Mouse (Mus musculus) limb, embryonic 12.5 days (tissue): ENCODE data around the gene Tmem150c. TPM values are rescaled to one million over a fixed set of nuclear protein-coding genes. Genes with fewer than 3 reads are reported as not detected.

ENCODE experiments used
- ATAC-seq: fragments of 200-750 bp; cut with Nextera tagmentation; 2 replicates; pipeline ENCODE4 v1.8.0; 2017; ENCODE audit warnings: low read depth, moderate TSS enrichment; ENCODE audit not compliant: insufficient number of reproducible peaks, insufficient read depth, low FRiP score, low TSS enrichment
- H3K27ac ChIP-seq: fragments of 300-500 bp; sonication (generic); 2 replicates; pipeline ENCODE4 v1.5.1; 2016; ENCODE audit warnings: mild to moderate bottlenecking, moderate library complexity
- H3K27me3 ChIP-seq: fragments of 300-500 bp; sonication (generic); 2 replicates; pipeline ENCODE4 v1.6.1; 2016; ENCODE audit warnings: mild to moderate bottlenecking, moderate library complexity
- H3K36me3 ChIP-seq: fragments of 300-500 bp; sonication (generic); 2 replicates; pipeline ENCODE4 v1.6.1; 2016; ENCODE audit warnings: mild to moderate bottlenecking, moderate library complexity
- H3K4me1 ChIP-seq: fragments of 300-500 bp; sonication (generic); replicated peaks from 2 replicates; pipeline ENCODE4 v1.6.1; 2016
- H3K4me2 ChIP-seq: fragments of 300-500 bp; sonication (generic); 2 replicates; pipeline ENCODE4 v1.6.1; 2016; ENCODE audit warnings: mild to moderate bottlenecking, moderate library complexity
- H3K4me3 ChIP-seq: fragments of 300-500 bp; sonication (generic); replicated peaks from 2 replicates; pipeline ENCODE4 v1.5.1; 2016; ENCODE audit warnings: mild to moderate bottlenecking
- H3K9ac ChIP-seq: fragments of 300-500 bp; sonication (generic); replicated peaks from 2 replicates; pipeline ENCODE4 v1.6.1; 2016; ENCODE audit warnings: mild to moderate bottlenecking, moderate library complexity
- H3K9me3 ChIP-seq: fragments of 300-500 bp; sonication (generic); 2 replicates; pipeline ENCODE4 v1.6.1; 2016; ENCODE audit warnings: mild to moderate bottlenecking, moderate library complexity
- WGBS: fragments of 180-500 bp; shearing (Covaris S2); methylation state at CpG from one replicate; pipeline ENCODE4 v1.1.7; 2016; 5-methylcytosine and 5-hydroxymethylcytosine counted together
- polyA plus RNA-seq: library from polyadenylated mRNA; unstranded; fragments of >200 nt; fragmentation: Nextera tagmentation; extraction: Ambion mirVana; gene quantifications from 2 replicates; pipeline ENCODE4 v1.2.1, GENCODE M21; 2016

Tmem150c gene
- polyA plus RNA-seq: 2.4 and 2.9 TPM in 2 replicates

DNA sequence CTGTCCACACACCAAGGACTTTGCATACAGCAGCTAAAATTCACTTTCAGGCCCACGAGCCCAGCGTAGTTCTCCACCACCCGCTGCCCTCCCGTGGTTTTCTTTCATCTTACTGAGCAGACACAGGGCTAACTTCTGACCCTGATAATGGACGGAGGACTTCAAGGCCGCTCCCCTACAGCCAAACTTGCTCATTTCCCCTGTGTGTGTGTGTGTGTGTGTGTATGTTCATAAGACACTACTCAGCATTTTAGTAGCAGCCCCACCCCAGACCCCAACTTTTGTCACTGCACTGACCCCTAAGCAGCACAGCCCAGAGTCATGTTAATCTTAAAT, at the start of gene Tmem150c:
Gene Tmem150c (minus strand): TSS at position 171 of the 336 bp plus-strand sequence.
- Histone ChIP-seq H3K9me3 (no peaks in the 10 kb centered on the region), H3K27ac (no peak within 1 kb of the TSS), H3K4me2 (peak within 1 kb of the TSS; percentile 99), H3K4me1 (peaks cover 10% of the 10 kb centered on the region), H3K9ac (peak within 1 kb of the TSS; percentile 78), H3K36me3 (no peaks in the 10 kb centered on the region), H3K27me3 (peaks cover 47% of the 10 kb centered on the region), H3K4me3 (peak within 1 kb of the TSS; percentile 83)
- no peak for ATAC-seq
- 8% methylated on average over 6 of the region's 6 CpGs for WGBS

DNA sequence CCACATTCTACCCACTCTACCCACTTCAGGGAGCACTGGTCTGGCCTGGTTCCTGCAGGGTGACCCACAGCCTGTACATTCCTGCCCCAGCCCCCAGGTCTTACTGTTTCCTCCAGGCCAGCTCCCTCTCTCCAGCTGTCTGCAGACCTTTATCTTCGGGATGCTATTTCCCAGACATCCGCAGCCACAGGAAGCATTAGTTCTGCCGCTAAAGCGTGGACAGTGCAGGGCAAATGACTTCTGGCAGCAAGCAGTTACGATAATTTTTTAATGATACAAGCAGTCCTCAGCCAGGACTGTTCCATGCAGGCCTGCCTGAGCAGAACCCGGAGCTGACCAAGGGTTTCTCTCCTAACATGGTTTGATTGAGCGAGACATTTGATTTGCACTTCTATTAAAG, 49.5 kb upstream of the Tmem150c start:
- Histone ChIP-seq H3K36me3 (no peaks in the 10 kb centered on the region), H3K27me3 (no peaks in the 10 kb centered on the region), H3K9me3 (no peaks in the 10 kb centered on the region), H3K4me3 (no peak overlapping the region), H3K27ac (no peak overlapping the region), H3K4me1 (no peaks in the 10 kb centered on the region), H3K4me2 (no peak overlapping the region), H3K9ac (no peak overlapping the region)
- ATAC-seq: no peak
- WGBS: 77% methylated on average over 7 of the region's 7 CpGs

DNA sequence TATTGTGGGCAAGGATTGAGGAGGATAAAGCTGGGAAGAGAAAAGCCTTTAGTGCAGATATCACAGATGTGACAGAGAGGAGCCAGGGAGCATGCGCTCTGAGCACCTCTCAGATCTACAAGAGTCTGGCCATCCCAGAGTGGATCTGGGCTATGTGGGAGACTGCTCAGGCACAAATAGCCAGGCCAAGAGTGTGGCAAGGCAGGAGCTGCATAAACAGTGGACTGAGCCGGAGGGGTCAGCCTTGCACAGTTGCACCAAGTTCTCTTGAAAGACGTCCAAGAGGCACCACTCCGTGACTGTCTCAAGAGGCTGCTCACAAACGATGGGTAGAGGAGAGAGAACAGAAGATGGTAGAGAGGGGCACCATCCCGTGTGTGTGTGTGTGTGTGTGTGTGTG, 47.1 kb upstream of the Tmem150c start:
- Histone ChIP-seq H3K9ac (no peak overlapping the region), H3K9me3 (no peaks in the 10 kb centered on the region), H3K27me3 (no peaks in the 10 kb centered on the region), H3K36me3 (no peaks in the 10 kb centered on the region), H3K4me1 (no peaks in the 10 kb centered on the region), H3K4me2 (no peak overlapping the region), H3K4me3 (no peak overlapping the region), H3K27ac (no peak overlapping the region)
- WGBS: 73% methylated on average over 6 of the region's 6 CpGs
- ATAC-seq: no peak

DNA sequence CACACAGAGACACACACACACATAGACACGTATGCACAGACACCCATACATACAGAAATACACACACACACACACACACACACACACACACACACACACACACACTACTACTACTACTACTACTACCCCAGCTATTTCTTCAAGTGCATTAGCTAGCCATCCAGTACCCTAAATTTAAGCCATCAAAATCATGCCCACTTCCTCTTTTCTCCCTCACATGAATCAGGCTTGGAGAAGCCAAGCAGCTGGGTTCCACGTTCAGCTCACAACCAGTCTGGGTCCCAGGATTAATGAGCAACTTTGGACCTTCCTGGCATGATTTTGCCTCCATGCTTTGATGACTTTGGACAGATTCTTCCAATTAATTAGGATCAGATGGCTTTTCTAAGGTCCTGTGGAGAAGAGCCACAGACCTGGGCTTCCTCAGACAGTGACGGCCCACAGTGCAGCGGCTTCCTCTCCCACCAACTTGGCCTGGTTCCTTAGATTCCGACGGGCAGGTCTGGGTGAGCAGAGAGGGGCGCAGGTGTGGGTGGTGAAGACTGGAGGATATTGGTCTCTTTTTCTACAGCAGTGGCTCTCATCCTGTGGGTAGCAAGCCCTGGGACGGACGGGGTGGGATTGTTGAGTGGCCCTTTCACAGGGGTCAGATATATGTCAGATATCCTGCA, 46.0 kb upstream of the Tmem150c start:
- H3K4me3 ChIP-seq: no peak overlapping the region
- H3K9me3 ChIP-seq: no peaks in the 10 kb centered on the region
- H3K4me1 ChIP-seq: no peaks in the 10 kb centered on the region
- H3K4me2 ChIP-seq: no peak overlapping the region
- 81% methylated on average over 9 of the region's 9 CpGs for WGBS
- no peaks in the 10 kb centered on the region for H3K36me3 ChIP-seq
- H3K9ac ChIP-seq: no peak overlapping the region
- no peak for ATAC-seq
- H3K27me3 ChIP-seq: no peaks in the 10 kb centered on the region
- no peak overlapping the region for H3K27ac ChIP-seq

DNA sequence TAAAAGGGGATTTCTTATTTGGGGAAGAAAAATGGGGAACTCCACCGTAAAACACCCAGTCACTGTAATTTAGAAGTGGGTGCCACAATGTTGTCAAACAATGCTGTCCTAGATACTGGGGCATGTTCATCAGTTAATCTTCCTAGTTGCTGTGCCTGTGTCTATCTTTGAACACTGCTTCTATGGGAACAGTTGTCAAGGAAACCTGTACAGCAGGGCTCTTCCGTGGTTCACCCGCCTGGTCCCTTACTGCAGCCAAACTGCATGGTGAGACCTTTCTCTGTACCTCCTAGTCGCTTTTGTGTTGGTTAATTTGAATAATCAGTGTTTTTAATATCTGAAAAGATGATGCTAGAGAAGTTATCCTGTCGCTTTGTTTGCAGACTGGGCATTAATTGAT, 41.2 kb upstream of the Tmem150c start:
- no peak for ATAC-seq
- H3K27me3 ChIP-seq: no peaks in the 10 kb centered on the region

DNA sequence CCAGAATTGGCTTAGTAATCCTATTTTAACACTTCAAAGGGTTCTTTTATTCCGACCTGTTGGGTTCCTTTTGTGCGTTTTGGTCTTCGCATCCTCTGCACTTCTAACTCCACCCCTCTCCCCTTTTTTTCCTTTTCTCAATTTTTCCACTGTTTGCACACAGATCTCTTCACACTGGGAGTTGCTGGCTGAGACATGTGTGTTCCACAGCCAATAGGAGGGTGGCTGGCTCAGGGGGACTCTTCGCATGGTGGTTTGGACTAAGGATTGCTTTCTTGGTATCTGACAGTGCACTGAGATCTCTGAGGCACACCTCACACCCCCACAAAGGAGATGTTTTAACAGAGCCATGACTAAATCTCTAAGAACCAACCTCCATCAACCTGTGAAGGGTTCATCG, 40.7 kb upstream of the Tmem150c start:
- H3K4me2 ChIP-seq: no peak overlapping the region
- H3K36me3 ChIP-seq: no peaks in the 10 kb centered on the region
- WGBS: 73% methylated on average over 5 of the region's 5 CpGs
- no peak overlapping the region for H3K4me3 ChIP-seq
- no peak overlapping the region for H3K9ac ChIP-seq
- no peak for ATAC-seq
- no peak overlapping the region for H3K27ac ChIP-seq
- no peaks in the 10 kb centered on the region for H3K27me3 ChIP-seq
- no peaks in the 10 kb centered on the region for H3K9me3 ChIP-seq
- H3K4me1 ChIP-seq: peaks cover 14% of the 10 kb centered on the region

More for the DNA sequence above, 41.2 kb upstream of the Tmem150c start:
- Histone ChIP-seq H3K36me3 (no peaks in the 10 kb centered on the region), H3K4me3 (no peak overlapping the region), H3K27ac (no peak overlapping the region), H3K4me2 (no peak overlapping the region), H3K9ac (no peak overlapping the region), H3K4me1 (peaks cover 14% of the 10 kb centered on the region), H3K9me3 (no peaks in the 10 kb centered on the region)
- 72% methylated on average over 5 of the region's 5 CpGs for WGBS

DNA sequence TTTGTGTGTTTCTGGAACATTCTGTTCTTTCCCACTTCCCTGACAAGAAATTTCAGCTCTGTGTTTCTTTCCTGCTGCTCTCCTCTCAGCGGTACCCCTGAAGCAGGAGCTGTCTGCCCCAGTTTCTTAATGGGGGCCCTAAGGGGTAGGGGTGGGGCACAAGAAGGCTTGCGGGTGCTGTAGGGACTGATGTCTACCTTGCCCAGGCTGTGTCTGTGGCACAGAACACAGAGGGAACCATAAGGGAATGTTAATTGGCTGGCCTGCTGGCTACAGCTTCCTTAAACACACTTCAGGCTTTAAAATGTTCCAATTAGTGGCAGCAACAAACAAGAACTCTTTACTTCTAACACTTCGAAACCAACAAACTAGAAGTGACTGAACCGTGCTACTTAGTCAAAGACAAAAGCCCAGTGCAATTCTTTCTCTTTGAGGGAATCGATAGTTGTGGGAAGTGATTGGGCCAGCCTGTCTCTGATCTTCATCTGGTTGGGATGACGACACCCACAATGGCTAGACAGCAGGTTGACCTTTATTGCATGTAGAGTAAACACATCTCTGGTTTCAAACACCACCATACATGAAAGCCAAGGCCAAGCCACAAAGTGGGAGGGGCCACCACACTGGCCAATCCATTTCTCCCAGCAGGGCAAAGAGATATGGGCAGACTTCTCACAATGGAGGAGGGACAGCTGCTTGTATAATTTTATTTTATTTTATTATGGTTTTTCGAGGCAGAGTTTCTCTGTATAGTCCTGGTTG, 39.7 kb upstream of the Tmem150c start:
- Histone ChIP-seq H3K4me2 (no peak overlapping the region), H3K4me1 (peaks cover 14% of the 10 kb centered on the region), H3K9me3 (no peaks in the 10 kb centered on the region), H3K4me3 (no peak overlapping the region), H3K27me3 (no peaks in the 10 kb centered on the region), H3K9ac (no peak overlapping the region), H3K27ac (no peak overlapping the region; the same call in 1 of the 2 replicates), H3K36me3 (no peaks in the 10 kb centered on the region)
- 42% methylated on average over 7 of the region's 7 CpGs for WGBS
- no peak for ATAC-seq

DNA sequence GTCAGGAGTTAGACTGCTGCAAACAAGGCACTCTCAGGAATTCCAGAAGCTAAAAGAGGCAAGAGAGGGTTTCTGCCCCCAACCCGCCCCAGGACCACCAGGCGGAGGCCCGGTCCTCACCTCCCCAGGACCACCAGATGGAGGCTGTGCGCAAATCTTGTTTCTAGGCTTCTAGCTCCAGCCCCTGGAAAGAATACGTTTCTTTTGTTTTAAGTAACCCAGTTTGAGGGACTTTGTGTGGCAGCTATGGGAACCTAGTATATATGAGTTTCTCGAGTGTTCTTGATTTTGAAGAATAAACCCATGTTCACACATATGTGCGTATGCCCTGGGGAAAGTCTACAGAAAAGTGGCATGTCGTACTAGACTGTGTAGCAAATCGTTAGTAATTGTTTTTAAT, 37.9 kb upstream of the Tmem150c start:
- H3K9ac ChIP-seq: no peak overlapping the region
- ATAC-seq: no peak

DNA sequence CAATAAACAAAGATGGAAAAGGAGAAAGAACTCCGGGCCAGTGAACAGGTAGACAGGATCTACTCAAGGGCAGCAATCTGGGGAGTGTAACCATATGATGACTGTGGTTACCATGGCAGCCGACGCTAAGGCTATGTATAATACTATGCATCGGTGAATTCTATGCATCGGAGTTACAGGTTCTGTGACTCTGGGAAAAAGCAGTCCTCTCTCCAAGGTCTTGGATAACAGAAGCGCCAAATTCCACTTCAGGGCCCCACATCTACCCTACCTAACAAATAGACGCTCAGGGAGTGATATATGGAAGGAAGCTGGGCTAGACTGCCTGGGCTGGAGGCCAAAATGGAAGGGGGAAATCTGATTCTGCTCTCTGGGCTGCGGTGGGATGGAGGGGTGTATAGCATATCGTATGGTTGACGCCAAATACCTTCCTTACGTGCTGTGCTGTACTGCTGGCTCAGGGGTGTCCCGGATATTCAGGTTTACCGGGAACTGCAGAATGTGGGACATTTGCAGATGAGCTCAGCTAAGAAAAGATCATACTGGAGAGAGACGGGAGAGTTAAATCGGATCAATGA, 37.3 kb upstream of the Tmem150c start:
- peak; percentile 79; the same call in 1 of the 2 replicates for ATAC-seq

More for the DNA sequence above, 37.9 kb upstream of the Tmem150c start:
- whole genome bisulfite sequencing: 71% methylated on average over 9 of the region's 9 CpGs
- H3K36me3 ChIP-seq: no peaks in the 10 kb centered on the region
- H3K27ac ChIP-seq: 0 out of 2 replicates have a peak overlapping the region, but pooled peaks have one; percentile 50
- H3K4me3 ChIP-seq: no peak overlapping the region
- H3K4me1 ChIP-seq: peaks cover 14% of the 10 kb centered on the region
- peak overlapping the region; percentile 26; the same call in 1 of the 2 replicates for H3K4me2 ChIP-seq
- H3K27me3 ChIP-seq: no peaks in the 10 kb centered on the region
- H3K9me3 ChIP-seq: no peaks in the 10 kb centered on the region

DNA sequence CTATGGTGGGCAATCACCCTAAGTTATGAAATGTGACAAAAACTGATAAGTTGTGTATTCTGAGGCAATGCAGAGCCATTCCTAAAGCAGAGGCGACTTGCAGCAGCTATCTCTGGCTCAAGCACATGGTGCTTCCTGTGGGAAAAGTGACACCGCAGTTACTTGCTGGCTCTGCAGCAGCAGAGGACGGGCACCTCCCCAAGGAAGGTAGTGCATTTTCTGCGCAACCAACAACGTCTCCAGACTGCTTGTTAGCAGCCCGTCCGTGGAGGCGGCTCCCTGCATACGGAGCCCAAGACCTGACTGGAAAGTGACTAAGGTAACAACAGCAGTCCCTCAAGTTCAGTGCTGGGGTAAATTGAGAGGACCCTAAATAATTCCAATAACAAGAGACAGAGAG, 36.8 kb upstream of the Tmem150c start:
- Histone ChIP-seq H3K27ac (no peak overlapping the region; the same call in 1 of the 2 replicates), H3K4me2 (no peak overlapping the region), H3K4me1 (peaks cover 14% of the 10 kb centered on the region), H3K9me3 (no peaks in the 10 kb centered on the region), H3K27me3 (no peaks in the 10 kb centered on the region), H3K9ac (no peak overlapping the region), H3K4me3 (no peak overlapping the region), H3K36me3 (no peaks in the 10 kb centered on the region)
- ATAC-seq: no peak
- WGBS: 74% methylated on average over 9 of the region's 9 CpGs

More for the DNA sequence above, 37.3 kb upstream of the Tmem150c start:
- 60% methylated on average over 15 of the region's 15 CpGs for WGBS
- H3K4me1 ChIP-seq: peaks cover 14% of the 10 kb centered on the region
- no peak overlapping the region for H3K4me3 ChIP-seq
- H3K36me3 ChIP-seq: no peaks in the 10 kb centered on the region
- H3K9me3 ChIP-seq: no peaks in the 10 kb centered on the region
- no peaks in the 10 kb centered on the region for H3K27me3 ChIP-seq
- H3K9ac ChIP-seq: no peak overlapping the region
- peak overlapping the region; percentile 50 for H3K27ac ChIP-seq
- peak overlapping the region; percentile 26 for H3K4me2 ChIP-seq

DNA sequence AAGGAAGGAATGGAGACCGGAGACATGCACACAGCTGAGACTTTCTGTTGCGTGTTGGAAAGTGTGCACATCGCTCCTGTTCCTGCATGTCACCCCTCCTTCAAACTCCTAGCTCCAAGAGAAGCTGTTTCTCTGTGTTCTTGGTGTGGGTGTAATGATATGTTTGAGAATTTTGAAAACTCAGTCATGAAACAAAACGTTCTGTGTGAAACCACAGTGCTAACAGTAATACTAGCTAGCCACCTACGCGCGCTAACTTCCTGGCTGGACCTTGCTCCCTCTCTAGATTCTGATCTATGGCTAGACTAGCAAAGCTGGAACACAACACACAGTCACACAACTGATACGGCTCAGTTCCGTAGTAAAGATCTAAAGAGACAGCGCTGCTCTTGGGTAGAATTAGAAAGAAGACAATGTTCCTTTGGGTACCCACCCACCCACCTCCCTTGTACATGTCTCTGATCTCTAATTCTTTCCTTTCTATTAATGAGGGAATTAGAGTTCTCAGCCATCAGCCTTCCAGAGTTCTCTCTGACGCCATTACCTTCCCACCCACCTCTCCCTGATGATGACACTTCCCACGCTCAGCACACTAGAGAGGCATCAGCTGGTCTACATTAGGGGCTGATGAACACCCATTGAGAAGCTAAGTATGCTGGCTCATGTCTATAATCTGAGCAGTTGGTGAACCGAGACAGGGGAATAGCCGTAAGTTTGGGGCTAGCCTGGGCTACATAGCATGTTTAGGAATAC, 32.0 kb upstream of the Tmem150c start:
- H3K9me3 ChIP-seq: no peaks in the 10 kb centered on the region
- H3K4me1 ChIP-seq: peaks cover 4% of the 10 kb centered on the region
- no peak overlapping the region for H3K4me2 ChIP-seq
- H3K9ac ChIP-seq: no peak overlapping the region
- H3K27me3 ChIP-seq: no peaks in the 10 kb centered on the region
- ATAC-seq: no peak
- 89% methylated on average over 14 of the region's 14 CpGs for WGBS
- H3K4me3 ChIP-seq: no peak overlapping the region
- no peaks in the 10 kb centered on the region for H3K36me3 ChIP-seq
- no peak overlapping the region for H3K27ac ChIP-seq
